Mouse (Mus musculus): ENCODE measurements around the gene Rac2. TPM values are rescaled to one million over a fixed set of nuclear protein-coding genes. Genes with fewer than 3 reads are reported as not detected.

The Rac2 gene
- polyA plus RNA-seq, 1 experiment: 187 TPM

DNA sequence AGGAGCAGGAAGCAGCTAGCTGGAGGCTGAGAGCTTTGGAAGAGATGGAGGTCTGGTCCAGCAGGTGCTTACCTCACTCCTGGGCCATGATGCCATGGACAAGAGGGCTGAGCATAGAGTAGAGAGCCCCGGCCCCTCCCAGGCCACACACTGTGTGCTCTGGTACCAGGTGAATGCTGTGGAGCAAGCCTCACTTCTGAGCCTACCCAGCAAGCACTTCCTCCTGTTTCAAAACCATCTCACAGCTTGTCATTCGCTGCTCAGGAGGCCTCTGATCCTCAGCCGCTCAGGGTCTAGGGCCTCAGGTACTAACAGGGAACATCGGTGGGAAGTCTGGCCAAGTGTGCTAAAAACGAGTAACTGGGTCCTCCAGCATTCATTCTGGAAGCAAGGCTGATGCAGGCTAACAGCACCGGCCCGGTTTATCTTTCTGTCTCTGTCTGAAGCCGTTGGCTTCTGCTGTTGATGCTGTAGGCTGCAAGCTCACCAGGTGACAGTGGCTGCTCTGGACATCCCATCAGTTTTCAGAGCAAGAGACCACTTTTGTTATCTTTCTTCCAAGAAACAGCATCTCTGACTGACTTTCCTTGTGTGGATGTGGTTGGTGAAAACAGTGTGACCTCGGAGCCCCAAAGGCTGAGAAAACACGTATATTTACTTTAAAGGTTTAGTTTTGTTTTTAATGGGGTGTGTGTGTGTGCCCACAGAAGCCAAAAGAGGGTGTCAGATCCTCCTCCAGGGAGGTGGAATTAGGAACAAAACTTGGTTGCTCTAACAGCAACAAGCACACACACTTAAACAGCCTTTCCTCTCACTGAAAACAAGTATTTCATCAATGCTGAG is 14.7 kb downstream of the Rac2 start:
- WGBS: 53% methylated on average over 10 of the region's 10 CpGs
- DNase-seq: no peak
- Histone ChIP-seq H3K4me3 (replicated peaks; ENCODE audit: extremely low read depth, low read depth, low read length) (no peak overlapping the region), H3K4me1 (ENCODE audit: control insufficient read depth, insufficient read depth, low read length) (no peaks in the 10 kb centered on the region)
- TF ChIP-seq CTCF (IDR thresholded peaks at IDR 0.05; ENCODE audit: insufficient read depth, low read length) (no peak), POLR2A (IDR thresholded peaks at IDR 0.05; ENCODE audit: borderline replicate concordance, extremely low read depth, low read depth, low read length) (no peak)

DNA sequence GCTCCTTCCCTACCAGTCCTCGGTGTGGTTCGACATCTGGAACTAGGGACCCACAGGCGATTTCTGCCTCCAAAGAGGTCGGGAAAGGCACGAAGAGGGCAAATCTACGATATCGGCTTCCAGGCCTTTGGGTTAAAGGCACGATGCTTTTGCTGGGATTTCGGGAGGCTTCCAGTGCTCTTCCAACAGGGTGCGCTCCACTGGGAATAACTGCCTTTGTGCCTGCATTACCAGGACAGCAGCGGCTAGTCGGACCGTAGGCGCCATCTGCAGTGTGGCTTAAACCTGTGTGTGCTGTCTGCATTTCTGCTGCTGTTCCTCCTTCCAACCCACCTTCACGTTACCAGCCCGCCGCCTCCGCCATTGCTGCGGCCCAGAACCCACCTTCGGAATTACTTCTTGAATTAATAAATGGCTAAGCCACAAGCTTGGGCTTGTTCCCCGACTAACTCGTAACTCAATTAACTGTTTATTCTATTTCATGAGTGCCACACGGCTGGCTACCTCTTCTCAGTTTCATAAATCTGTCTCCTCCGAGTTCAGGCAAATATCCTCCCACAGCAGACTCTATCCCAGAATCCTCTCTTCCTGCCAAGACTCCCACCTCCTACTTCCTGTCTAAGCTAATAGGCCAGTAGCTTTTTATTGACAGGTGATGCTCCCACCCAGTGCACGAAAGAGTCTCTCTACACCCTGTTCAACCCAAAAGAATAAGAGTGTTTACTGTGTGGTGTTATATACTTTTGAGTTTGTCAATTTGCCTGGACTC is 17.9 kb downstream of the Rac2 start:
- TF ChIP-seq CTCF (IDR thresholded peaks at IDR 0.05; ENCODE audit: insufficient read depth, low read length) (no peak), POLR2A (IDR thresholded peaks at IDR 0.05; ENCODE audit: borderline replicate concordance, extremely low read depth, low read depth, low read length) (no peak)
- no peaks in the 10 kb centered on the region for H3K4me1 ChIP-seq (ENCODE audit: control insufficient read depth, insufficient read depth, low read length)
- WGBS: 62% methylated on average over 25 of the region's 25 CpGs
- peak overlapping the region; percentile 52 for H3K4me3 ChIP-seq (replicated peaks; ENCODE audit: extremely low read depth, low read depth, low read length)
- DNase-seq: no peak

DNA sequence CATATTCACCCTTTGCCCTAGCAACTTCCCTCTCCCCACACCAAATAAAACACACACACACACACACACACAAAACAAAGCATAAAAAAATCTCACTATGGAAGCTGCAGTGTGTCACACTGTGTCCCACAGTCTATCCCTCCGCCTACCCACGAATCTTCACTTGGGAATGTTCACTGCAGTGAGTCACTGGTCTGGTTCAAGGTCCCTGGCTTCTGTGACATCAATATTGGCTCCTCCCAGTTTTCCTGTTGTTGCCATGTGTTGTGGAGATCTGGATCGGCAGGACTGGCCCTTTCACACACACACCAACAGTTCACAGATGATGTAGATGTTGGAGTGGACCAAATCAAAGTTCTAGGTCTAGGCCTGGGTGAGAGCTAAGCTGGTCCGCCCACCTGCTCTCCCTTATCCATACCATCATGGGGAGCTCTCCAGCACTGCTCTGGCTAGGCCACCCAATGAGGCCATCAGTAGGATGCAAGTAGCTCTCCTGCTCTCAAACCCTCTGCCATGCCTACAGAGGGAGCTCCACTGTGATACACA is 23.3 kb downstream of the Rac2 start:
- TF ChIP-seq POLR2A (IDR thresholded peaks at IDR 0.05; ENCODE audit: borderline replicate concordance, extremely low read depth, low read depth, low read length) (no peak), CTCF (IDR thresholded peaks at IDR 0.05; ENCODE audit: insufficient read depth, low read length) (no peak)
- no peak for DNase-seq
- WGBS: 54% methylated on average over 4 of the region's 4 CpGs
- H3K4me3 ChIP-seq (replicated peaks; ENCODE audit: extremely low read depth, low read depth, low read length): no peak overlapping the region
- H3K4me1 ChIP-seq (ENCODE audit: control insufficient read depth, insufficient read depth, low read length): no peaks in the 10 kb centered on the region

DNA sequence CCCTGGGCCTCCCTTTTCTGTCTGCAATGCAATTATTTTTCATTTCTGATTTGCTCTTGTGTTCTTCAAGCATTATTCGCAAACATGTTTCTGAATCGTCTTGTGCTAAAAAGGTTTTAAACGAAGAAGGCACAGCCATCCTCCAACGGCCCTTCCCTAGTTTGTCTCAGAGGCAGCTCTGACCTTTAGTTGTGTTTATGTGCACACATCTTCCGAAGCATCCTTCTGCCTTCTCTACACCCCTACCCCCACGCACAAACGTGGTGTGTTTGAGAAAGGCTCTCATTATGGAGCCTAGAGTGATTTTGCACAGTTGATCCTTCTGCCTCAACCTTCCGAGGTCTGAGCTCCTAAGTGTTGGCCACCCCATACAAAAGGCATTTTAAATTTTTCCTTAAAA is 23.9 kb downstream of the Rac2 start:
- no peak for DNase-seq
- WGBS: 51% methylated on average over 8 of the region's 8 CpGs
- Histone ChIP-seq H3K4me3 (replicated peaks; ENCODE audit: extremely low read depth, low read depth, low read length) (no peak overlapping the region), H3K4me1 (ENCODE audit: control insufficient read depth, insufficient read depth, low read length) (no peaks in the 10 kb centered on the region)
- TF ChIP-seq POLR2A (IDR thresholded peaks at IDR 0.05; ENCODE audit: borderline replicate concordance, extremely low read depth, low read depth, low read length): no peak
- no peak for TF ChIP-seq CTCF (IDR thresholded peaks at IDR 0.05; ENCODE audit: insufficient read depth, low read length)

DNA sequence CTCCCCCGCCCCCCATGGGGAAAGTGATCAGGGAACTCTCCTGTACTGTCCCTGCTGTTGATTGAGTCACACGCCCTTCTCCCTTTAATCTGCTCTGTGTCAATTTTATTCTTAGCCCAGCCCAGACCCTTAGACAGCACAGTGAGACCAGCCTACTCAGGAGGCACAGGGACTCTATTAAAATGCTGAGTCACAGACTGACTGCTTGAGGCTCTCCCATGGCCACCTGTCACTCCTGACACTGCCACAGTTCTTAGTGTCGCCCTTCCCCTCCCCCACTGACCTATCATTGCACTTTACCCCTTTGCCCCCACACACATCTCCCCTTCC is 24.3 kb downstream of the Rac2 start:
- DNase-seq: no peak
- WGBS: 43% methylated on average over 3 of the region's 3 CpGs

DNA sequence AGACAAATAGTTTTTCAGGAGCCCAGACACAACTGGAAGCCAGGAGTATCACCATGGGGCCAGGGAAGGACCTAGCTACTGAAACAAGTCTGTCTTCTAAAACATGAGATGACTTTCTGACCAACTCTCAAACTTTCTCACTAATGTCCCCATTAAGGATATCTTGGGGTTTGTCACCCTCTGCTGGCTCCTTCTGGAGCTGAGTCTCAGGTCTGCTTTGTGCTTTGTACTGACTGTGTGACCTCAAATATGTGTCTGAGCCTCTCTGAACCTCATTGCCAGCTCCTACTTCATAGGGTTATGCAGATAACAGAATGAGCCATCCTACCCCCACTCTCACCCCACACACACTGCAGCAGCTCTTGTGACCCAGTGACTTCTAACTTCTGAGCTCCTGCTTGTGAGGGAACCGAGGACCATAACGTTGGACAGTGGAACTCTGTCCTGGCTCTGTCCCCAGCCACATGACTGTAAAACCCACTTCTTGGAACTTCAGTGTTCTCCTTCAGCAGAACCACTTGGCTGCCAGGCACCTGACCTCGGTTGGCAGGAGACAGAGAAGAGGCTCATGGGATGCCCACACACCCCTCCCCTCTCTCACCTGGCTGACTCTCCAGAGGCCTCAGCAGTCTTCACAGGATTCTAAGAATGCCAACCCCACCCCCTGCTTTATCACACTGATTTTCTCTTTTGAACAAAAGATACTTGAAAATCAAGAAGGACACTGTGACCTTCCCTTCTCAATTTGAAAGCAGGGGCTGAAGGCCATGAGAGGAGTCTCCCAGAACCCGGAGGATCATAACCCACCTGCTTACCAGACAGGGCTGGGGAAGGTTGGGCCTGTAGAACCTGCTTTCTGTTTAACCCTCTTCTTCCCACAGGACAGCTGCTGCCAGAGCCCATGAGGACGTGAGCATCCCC is 24.9 kb downstream of the Rac2 start:
- Histone ChIP-seq H3K4me3 (replicated peaks; ENCODE audit: extremely low read depth, low read depth, low read length) (no peak overlapping the region), H3K4me1 (ENCODE audit: control insufficient read depth, insufficient read depth, low read length) (no peaks in the 10 kb centered on the region)
- no peak for TF ChIP-seq POLR2A (IDR thresholded peaks at IDR 0.05; ENCODE audit: borderline replicate concordance, extremely low read depth, low read depth, low read length)
- peak; percentile 16; the same call in 1 of the 2 replicates for TF ChIP-seq CTCF (IDR thresholded peaks at IDR 0.05; ENCODE audit: insufficient read depth, low read length)
- 35% methylated on average over 5 of the region's 5 CpGs for WGBS
- peak; percentile 75 for DNase-seq

More for the DNA sequence above, 24.3 kb downstream of the Rac2 start:
- TF ChIP-seq CTCF (IDR thresholded peaks at IDR 0.05; ENCODE audit: insufficient read depth, low read length): no peak
- no peak for TF ChIP-seq POLR2A (IDR thresholded peaks at IDR 0.05; ENCODE audit: borderline replicate concordance, extremely low read depth, low read depth, low read length)
- no peaks in the 10 kb centered on the region for H3K4me1 ChIP-seq (ENCODE audit: control insufficient read depth, insufficient read depth, low read length)
- H3K4me3 ChIP-seq (replicated peaks; ENCODE audit: extremely low read depth, low read depth, low read length): no peak overlapping the region

DNA sequence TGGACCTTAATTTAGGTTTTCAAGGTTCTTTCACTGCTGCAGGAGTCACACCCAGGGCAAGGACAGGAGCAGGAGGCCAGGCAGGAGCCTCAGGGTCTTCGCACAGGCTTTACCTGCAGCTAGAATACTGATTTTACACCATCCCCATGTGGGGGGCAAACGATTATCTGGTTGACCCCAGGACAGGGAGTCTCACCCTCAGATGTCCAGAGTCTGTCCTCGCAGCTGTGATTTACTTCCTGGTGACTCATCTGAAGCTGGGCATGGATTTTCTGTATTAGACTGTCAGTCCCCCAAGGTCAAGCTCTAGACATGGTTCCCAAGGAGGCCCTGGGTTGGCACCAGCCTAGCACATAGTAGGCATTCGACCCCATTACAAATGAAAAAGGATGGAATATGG is 26.5 kb downstream of the Rac2 start:
- WGBS: 70% methylated on average over 4 of the region's 4 CpGs
- DNase-seq: no peak
- no peak overlapping the region for H3K4me3 ChIP-seq (replicated peaks; ENCODE audit: extremely low read depth, low read depth, low read length)
- no peaks in the 10 kb centered on the region for H3K4me1 ChIP-seq (ENCODE audit: control insufficient read depth, insufficient read depth, low read length)
- no peak for TF ChIP-seq CTCF (IDR thresholded peaks at IDR 0.05; ENCODE audit: insufficient read depth, low read length)
- no peak for TF ChIP-seq POLR2A (IDR thresholded peaks at IDR 0.05; ENCODE audit: borderline replicate concordance, extremely low read depth, low read depth, low read length)

DNA sequence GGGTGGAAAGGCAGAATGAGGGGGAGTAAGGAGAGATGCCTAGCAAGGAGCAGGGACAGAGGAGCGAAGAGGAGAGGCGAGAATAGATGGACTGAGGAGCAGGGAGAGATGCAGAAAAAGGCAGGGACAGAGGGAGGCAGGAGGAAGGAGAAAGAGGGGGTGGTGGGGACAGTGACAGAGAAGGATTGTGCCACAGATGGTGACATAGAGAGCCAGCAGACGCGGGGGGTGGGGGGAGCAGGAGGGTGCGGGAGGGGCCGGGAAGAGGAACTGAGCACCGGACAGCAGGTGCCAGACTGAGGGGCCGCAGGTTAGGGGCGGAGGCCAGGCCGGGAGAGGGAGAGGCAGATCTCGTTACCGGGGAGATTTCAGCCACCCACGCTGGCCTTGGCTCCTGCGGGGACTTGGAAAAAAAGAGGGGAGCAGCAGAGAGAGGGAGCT is 28.0 kb downstream of the Rac2 start, which contains the start of gene Sstr3:
TSS of gene Sstr3 (minus strand) at position 125 of the 441 bp plus-strand sequence.
- WGBS: 14% methylated on average over 14 of the region's 14 CpGs
- no peak within 1 kb of the TSS for H3K4me3 ChIP-seq (replicated peaks; ENCODE audit: extremely low read depth, low read depth, low read length)
- no peak for TF ChIP-seq CTCF (IDR thresholded peaks at IDR 0.05; ENCODE audit: insufficient read depth, low read length)
- TF ChIP-seq POLR2A (IDR thresholded peaks at IDR 0.05; ENCODE audit: borderline replicate concordance, extremely low read depth, low read depth, low read length): no peak
- DNase-seq: no peak
- H3K4me1 ChIP-seq (ENCODE audit: control insufficient read depth, insufficient read depth, low read length): no peaks in the 10 kb centered on the region

DNA sequence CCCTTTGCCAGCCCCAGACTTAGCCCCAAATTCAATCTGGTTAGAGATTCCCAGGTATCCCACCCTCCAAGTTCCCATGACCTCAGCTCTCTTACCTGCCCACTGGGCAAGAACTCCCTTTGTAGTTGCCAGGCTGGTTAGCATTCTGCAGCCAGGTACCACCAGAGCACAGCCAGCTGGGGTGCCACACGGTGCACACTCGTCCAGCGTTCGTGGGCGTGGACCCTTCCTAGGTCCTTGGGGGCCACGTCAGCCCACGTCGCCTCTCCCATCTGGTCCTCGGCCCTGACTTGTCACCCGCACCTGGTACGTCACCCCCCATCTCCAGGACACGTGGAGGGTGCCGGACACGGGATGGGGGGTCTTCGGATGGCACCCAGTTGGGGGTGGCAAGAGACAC is 28.5 kb downstream of the Rac2 start:
- Histone ChIP-seq H3K4me1 (ENCODE audit: control insufficient read depth, insufficient read depth, low read length) (no peaks in the 10 kb centered on the region), H3K4me3 (replicated peaks; ENCODE audit: extremely low read depth, low read depth, low read length) (no peak overlapping the region)
- TF ChIP-seq POLR2A (IDR thresholded peaks at IDR 0.05; ENCODE audit: borderline replicate concordance, extremely low read depth, low read depth, low read length): no peak
- no peak for TF ChIP-seq CTCF (IDR thresholded peaks at IDR 0.05; ENCODE audit: insufficient read depth, low read length)
- DNase-seq: no peak
- 64% methylated on average over 15 of the region's 15 CpGs for WGBS
